Mouse (Mus musculus): ENCODE data around the gene Kmt2b. TPM values are rescaled to one million over a fixed set of nuclear protein-coding genes. Genes with fewer than 3 reads are reported as not detected.
A peak's percentile ranks its signal among the peaks of the same experiment; 100 is the strongest.

The Kmt2b gene
- total and polyA plus RNA-seq, 3 experiments: 8.4 to 32.8 (median 17.2) TPM

DNA sequence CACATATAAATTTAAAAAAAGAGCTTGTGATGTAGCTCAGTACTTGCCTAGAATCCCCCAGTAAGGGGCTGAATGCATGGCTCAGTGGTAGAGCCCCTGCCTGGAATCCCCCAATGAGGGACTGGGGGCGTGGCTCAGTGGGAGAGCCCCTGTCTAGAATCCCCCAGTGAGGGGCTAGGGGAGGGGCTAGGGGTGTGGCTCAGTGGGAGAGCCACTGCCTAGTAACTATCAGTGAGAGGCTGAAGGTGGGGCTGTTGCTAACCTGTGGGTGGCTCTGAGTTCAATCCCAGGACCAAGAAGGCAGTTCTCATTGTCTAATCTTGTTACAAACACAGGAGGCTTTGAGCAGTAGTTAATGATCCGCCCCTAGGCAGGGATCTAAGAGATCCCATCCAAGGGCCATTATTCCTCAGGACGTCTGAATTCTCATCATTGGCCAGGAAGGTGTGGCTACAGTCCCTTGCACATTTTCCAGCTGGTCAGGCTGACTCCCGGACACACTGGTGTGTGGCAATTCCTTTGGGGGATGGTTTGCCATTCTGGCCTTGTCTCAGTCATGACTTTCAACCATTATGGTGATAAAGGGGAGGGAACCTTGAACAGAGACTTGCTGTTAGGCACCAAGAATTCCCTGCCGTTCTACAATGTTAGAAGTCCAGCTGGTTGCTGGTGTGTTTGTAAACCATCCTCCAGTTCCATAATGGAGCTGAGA is 26.7 kb upstream of the Kmt2b start:
- in situ Hi-C loops (cut with MboI; ENCODE audit: low pct_ligation_motif_present, low pct_unique_long_range_greater_than_20kb, low sequenced_read_pairs): no loop called here
- Histone ChIP-seq H3K4me1 (ENCODE audit: control insufficient read depth in 1 of 2, insufficient read depth in 2 of 2) (peaks cover 0 to 18% of the 10 kb centered on the region in 2 experiments; a peak in 2 of 4 replicates), H3K79me2 (replicated peaks; ENCODE audit: control insufficient read depth, extremely low read depth, insufficient read depth, poor library complexity, severe bottlenecking) (peaks cover 5% of the 10 kb centered on the region; the same call in 1 of the 2 replicates), H3K4me2 (ENCODE audit: insufficient read depth, low read depth, poor library complexity, severe bottlenecking) (no peak overlapping the region), H3K27ac (ENCODE audit: insufficient read depth, low read depth) (no peak overlapping the region), H3K36me3 (replicated peaks in 1 of 2; ENCODE audit: control insufficient read depth in 1 of 2, insufficient read depth in 1 of 2, low read length in 1 of 2) (peaks cover 37 to 50% of the 10 kb centered on the region in 2 experiments), H3K4me3 (replicated peaks in 1 of 3; ENCODE audit: low read depth in 2 of 3, low read length in 2 of 3, poor library complexity in 1 of 3) (no peak overlapping the region), H3K9ac (ENCODE audit: insufficient read depth, low read depth) (no peak overlapping the region), H3K27me3 (replicated peaks) (no peaks in the 10 kb centered on the region), H3K9me3 (replicated peaks; ENCODE audit: low read length) (no peaks in the 10 kb centered on the region)
- DNase-seq (ENCODE audit: extremely low read depth): no peak
- dilution Hi-C loops (cut with MboI; ENCODE audit: extremely low pct_ligation_motif_present, extremely low pct_unique_long_range_greater_than_20kb, low sequenced_read_pairs): no loop called here
- no peak for TF ChIP-seq USF1 (IDR thresholded peaks at IDR 0.05; ENCODE audit: low read depth, low read length)
- TF ChIP-seq POLR2AphosphoS2 (IDR thresholded peaks at IDR 0.05; ENCODE audit: low read depth, low read length): peak; percentile 65; the same call in 1 of the 2 replicates

DNA sequence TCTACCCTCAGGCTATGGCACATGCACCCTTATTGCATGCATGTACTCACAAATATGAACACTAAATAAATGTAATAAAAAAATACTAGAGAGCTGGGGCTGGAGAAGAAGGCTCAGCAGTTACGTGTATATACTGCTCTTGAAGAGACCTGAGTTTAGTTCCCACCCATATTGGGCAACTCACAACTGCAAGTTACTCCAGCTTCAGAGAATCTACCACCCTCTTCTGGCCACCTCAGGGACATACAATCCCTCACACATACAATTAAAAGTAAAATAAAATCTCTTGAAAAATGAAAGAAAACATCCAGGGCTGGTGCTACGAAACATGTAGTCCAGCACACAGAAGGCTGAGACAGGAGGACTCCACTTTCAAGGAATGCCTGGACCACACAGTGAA is 25.9 kb upstream of the Kmt2b start:
- peaks cover 2% of the 10 kb centered on the region; the same call in 1 of the 2 replicates for H3K79me2 ChIP-seq (replicated peaks; ENCODE audit: control insufficient read depth, extremely low read depth, insufficient read depth, poor library complexity, severe bottlenecking)
- H3K4me1 ChIP-seq (ENCODE audit: control insufficient read depth in 1 of 2, insufficient read depth in 2 of 2): peaks cover 0 to 18% of the 10 kb centered on the region in 2 experiments; a peak in 2 of 4 replicates
- H3K9ac ChIP-seq (ENCODE audit: insufficient read depth, low read depth): no peak overlapping the region
- peaks cover 34 to 51% of the 10 kb centered on the region in 2 experiments for H3K36me3 ChIP-seq (replicated peaks in 1 of 2; ENCODE audit: control insufficient read depth in 1 of 2, insufficient read depth in 1 of 2, low read length in 1 of 2)
- dilution Hi-C loops (cut with MboI; ENCODE audit: extremely low pct_ligation_motif_present, extremely low pct_unique_long_range_greater_than_20kb, low sequenced_read_pairs): no loop called here
- no peak overlapping the region for H3K4me3 ChIP-seq (replicated peaks in 1 of 3; ENCODE audit: low read depth in 2 of 3, low read length in 2 of 3, poor library complexity in 1 of 3)
- no peak overlapping the region for H3K27ac ChIP-seq (ENCODE audit: insufficient read depth, low read depth)
- H3K4me2 ChIP-seq (ENCODE audit: insufficient read depth, low read depth, poor library complexity, severe bottlenecking): no peak overlapping the region
- no peaks in the 10 kb centered on the region for H3K9me3 ChIP-seq (replicated peaks; ENCODE audit: low read length)
- H3K27me3 ChIP-seq (replicated peaks): no peaks in the 10 kb centered on the region
- DNase-seq (ENCODE audit: extremely low read depth): peak; percentile 60
- in situ Hi-C loops (cut with MboI; ENCODE audit: low pct_ligation_motif_present, low pct_unique_long_range_greater_than_20kb, low sequenced_read_pairs): no loop called here
- TF ChIP-seq HCFC1 (IDR thresholded peaks at IDR 0.05; ENCODE audit: low read depth, low read length) (no peak), MAFK (IDR thresholded peaks at IDR 0.05; ENCODE audit: insufficient replicate concordance, low read length) (no peak), ZMIZ1 (IDR thresholded peaks at IDR 0.05; ENCODE audit: low read depth, low read length) (no peak), MAZ (IDR thresholded peaks at IDR 0.05; ENCODE audit: low read depth, low read length) (no peak), MAX (IDR thresholded peaks at IDR 0.05; ENCODE audit: low read length) (no peak), TCF12 (IDR thresholded peaks at IDR 0.05; ENCODE audit: low read depth, low read length) (no peak), ELF1 (IDR thresholded peaks at IDR 0.05; ENCODE audit: low read depth, low read length) (no peak), BHLHE40 (IDR thresholded peaks at IDR 0.05; ENCODE audit: low read depth, low read length) (no peak), PAX5 (IDR thresholded peaks at IDR 0.05; ENCODE audit: low read length) (no peak), GABPA (IDR thresholded peaks at IDR 0.05; ENCODE audit: insufficient replicate concordance, low read depth, low read length) (no peak), MXI1 (IDR thresholded peaks at IDR 0.05; ENCODE audit: low read depth, low read length) (no peak), RAD21 (IDR thresholded peaks at IDR 0.05; ENCODE audit: low read depth, low read length) (peak; percentile 57), USF1 (IDR thresholded peaks at IDR 0.05; ENCODE audit: low read depth, low read length) (no peak), CTCF (conservative IDR thresholded peaks at IDR 0.05 in 1 of 2, IDR thresholded peaks at IDR 0.05 in 1 of 2; ENCODE audit: low read depth in 2 of 2, low read length in 2 of 2) (peak in 1 of 2 experiments; percentile 71; a peak in 3 of 4 replicates), RCOR1 (conservative IDR thresholded peaks at IDR 0.05; ENCODE audit: low read depth, low read length) (no peak), KAT2A (IDR thresholded peaks at IDR 0.05; ENCODE audit: insufficient replicate concordance, low read length) (no peak), CHD2 (IDR thresholded peaks at IDR 0.05; ENCODE audit: low read length) (no peak), NRF1 (IDR thresholded peaks at IDR 0.05; ENCODE audit: low read depth, low read length) (no peak), ZKSCAN1 (IDR thresholded peaks at IDR 0.05; ENCODE audit: borderline replicate concordance, low read depth, low read length) (no peak), UBTF (IDR thresholded peaks at IDR 0.05; ENCODE audit: low read depth, low read length) (no peak), ZC3H11A (IDR thresholded peaks at IDR 0.05; ENCODE audit: low read depth, low read length) (0 out of 2 replicates have a peak, but pooled peaks have one; percentile 2), SMC3 (IDR thresholded peaks at IDR 0.05; ENCODE audit: low read depth, low read length) (peak; percentile 52), IRF4 (IDR thresholded peaks at IDR 0.05; ENCODE audit: low read depth, low read length) (no peak), E2F4 (IDR thresholded peaks at IDR 0.05; ENCODE audit: insufficient replicate concordance, low read depth, low read length) (no peak), CHD1 (IDR thresholded peaks at IDR 0.05; ENCODE audit: low read depth, low read length) (no peak), NELFE (IDR thresholded peaks at IDR 0.05; ENCODE audit: low read depth, low read length) (no peak), ZNF384 (IDR thresholded peaks at IDR 0.05; ENCODE audit: low read depth, low read length) (no peak), MEF2A (IDR thresholded peaks at IDR 0.05; ENCODE audit: borderline replicate concordance, low read depth, low read length) (no peak), TBP (conservative IDR thresholded peaks at IDR 0.05; ENCODE audit: low read depth, low read length) (no peak), USF2 (conservative IDR thresholded peaks at IDR 0.05; ENCODE audit: low read depth, low read length) (no peak), JUND (conservative IDR thresholded peaks at IDR 0.05; ENCODE audit: low read depth, low read length) (no peak)
